Mouse (Mus musculus): ENCODE results near the gene Cox6b1. TPM values are rescaled to one million over a fixed set of nuclear protein-coding genes. Genes with fewer than 3 reads are reported as not detected.

Gene Cox6b1
- polyA plus RNA-seq (2015; fragmentation: Nextera tagmentation; extraction: Ambion mirVana): 1,664 and 1,738 TPM in 2 replicates

DNA sequence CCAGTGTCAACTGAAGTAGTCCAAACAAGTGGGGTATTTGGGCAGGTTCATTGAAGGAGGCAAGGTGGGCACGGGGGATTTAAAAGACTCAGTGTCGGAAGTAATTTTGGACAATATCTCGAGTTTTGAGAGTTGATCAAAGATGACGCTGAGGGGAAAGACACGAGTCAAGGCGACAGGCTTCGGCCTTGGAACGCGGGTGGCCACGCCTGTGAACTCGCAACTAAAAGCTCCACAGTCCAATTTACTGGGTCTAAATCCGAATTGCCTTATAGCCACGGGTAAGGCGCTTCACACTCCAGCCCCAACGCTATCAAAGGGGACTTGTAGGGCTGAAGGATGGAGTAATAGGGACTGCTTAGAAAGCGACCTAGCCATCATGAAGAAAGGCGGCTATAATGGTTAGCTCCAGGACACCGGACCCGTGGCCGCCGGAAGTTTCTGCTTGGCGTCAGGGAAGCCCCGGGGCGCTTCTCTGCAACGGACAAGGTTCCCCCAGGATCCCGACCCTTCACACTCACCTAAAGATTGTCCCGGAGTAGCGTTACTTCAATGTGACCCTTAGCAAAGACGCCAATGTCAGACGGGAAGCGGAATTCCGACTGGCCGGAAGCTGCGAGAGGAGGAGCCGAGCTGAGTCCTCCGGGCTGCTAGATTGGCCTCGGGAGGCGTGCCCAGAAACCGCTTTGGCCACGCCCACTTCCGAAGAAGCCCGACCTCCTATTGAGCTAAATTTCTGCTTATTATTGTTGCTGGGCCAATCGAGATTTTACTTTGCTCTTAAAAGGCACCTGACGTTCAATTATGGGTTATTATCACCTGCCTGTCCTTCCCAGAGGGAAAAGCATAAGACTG is at the start of gene Cox6b1:
Cox6b1 (minus strand) TSS at position 622 of the 855 bp plus-strand sequence.
- Histone ChIP-seq H3K9me3 (ENCODE audit: control insufficient read depth) (no peaks in the 10 kb centered on the region), H3K36me3 (ENCODE audit: control insufficient read depth, insufficient read depth) (peaks cover 19% of the 10 kb centered on the region), H3K4me2 (replicated peaks; ENCODE audit: low read depth) (peak within 1 kb of the TSS; percentile 85), H3K9ac (ENCODE audit: low read depth, low read length) (peak within 1 kb of the TSS; percentile 57), H3K27ac (ENCODE audit: low read depth, low read length) (peak within 1 kb of the TSS; percentile 65), H3K4me1 (replicated peaks; ENCODE audit: control insufficient read depth, insufficient read depth, low read length) (no peaks in the 10 kb centered on the region), H3K27me3 (replicated peaks; ENCODE audit: control insufficient read depth, insufficient read depth, low read length) (peaks cover 5% of the 10 kb centered on the region), H3K4me3 (ENCODE audit: low read depth, low read length) (peak within 1 kb of the TSS; percentile 74)
- no peak for TF ChIP-seq CTCF (IDR thresholded peaks at IDR 0.05; ENCODE audit: low read depth)
- peak; percentile 90 for ATAC-seq
- under 1% methylated on average over 44 of the region's 44 CpGs for WGBS

DNA sequence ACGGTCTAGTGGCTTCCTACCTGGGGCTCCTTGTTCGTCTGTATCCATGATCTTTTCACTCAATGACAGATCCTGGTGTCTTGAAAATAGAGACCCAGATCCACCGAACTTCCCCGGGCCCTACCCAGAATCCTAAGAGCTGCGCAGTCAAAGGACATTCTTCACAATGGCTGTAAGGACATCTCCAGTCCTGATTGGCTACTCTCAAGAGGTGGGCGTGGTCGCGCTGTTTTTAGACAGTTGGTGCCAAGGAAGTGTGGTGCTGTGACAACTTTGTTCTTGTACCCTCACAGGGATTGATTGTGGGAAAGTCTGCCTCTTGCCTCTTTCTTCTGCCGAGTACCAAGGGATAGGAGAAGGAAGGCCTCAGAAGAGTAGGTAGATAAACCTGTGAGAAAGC is 45.5 kb upstream of the Cox6b1 start, which contains the start of gene Pmis2:
Pmis2 (minus strand) TSS at position 126 of the 400 bp plus-strand sequence.
- no peaks in the 10 kb centered on the region for H3K36me3 ChIP-seq (ENCODE audit: control insufficient read depth, insufficient read depth)
- ATAC-seq: no peak
- H3K4me3 ChIP-seq (ENCODE audit: low read depth, low read length): no peak within 1 kb of the TSS
- WGBS: 70% methylated on average over 9 of the region's 9 CpGs
- no peak for TF ChIP-seq CTCF (IDR thresholded peaks at IDR 0.05; ENCODE audit: low read depth)
- H3K9me3 ChIP-seq (ENCODE audit: control insufficient read depth): no peaks in the 10 kb centered on the region
- H3K27ac ChIP-seq (ENCODE audit: low read depth, low read length): no peak within 1 kb of the TSS
- no peaks in the 10 kb centered on the region for H3K27me3 ChIP-seq (replicated peaks; ENCODE audit: control insufficient read depth, insufficient read depth, low read length)
- H3K4me1 ChIP-seq (replicated peaks; ENCODE audit: control insufficient read depth, insufficient read depth, low read length): no peaks in the 10 kb centered on the region
- no peak within 1 kb of the TSS for H3K9ac ChIP-seq (ENCODE audit: low read depth, low read length)
- no peak within 1 kb of the TSS for H3K4me2 ChIP-seq (replicated peaks; ENCODE audit: low read depth)

DNA sequence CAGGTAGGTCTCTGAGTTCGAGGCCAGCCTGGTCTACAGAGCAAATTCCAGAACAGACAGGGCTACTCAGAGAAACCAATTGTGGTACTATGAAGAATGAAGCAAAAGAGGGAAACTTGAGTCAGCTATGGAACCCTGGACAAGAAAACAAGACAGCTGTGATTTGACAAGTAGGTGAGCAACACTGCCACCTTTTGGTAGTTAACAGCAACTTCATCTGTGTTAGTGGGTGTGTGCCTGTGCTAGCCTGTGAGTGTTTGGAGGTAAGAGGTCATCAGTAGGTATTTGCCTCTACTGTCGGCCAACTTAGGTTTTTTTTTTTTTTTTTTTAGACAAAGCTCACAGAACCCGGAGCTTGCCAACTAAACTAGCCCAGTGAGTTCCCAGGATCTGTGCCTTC is 43.3 kb upstream of the Cox6b1 start:
- 37% methylated on average over 3 of the region's 3 CpGs for WGBS
- Histone ChIP-seq H3K4me3 (ENCODE audit: low read depth, low read length) (no peak overlapping the region), H3K27ac (ENCODE audit: low read depth, low read length) (no peak overlapping the region), H3K4me2 (replicated peaks; ENCODE audit: low read depth) (no peak overlapping the region), H3K4me1 (replicated peaks; ENCODE audit: control insufficient read depth, insufficient read depth, low read length) (0 out of 2 replicates have a peak, but pooled peaks cover 6% of the 10 kb centered on the region), H3K27me3 (replicated peaks; ENCODE audit: control insufficient read depth, insufficient read depth, low read length) (no peaks in the 10 kb centered on the region), H3K9ac (ENCODE audit: low read depth, low read length) (no peak overlapping the region), H3K36me3 (ENCODE audit: control insufficient read depth, insufficient read depth) (no peaks in the 10 kb centered on the region), H3K9me3 (ENCODE audit: control insufficient read depth) (no peaks in the 10 kb centered on the region)
- no peak for ATAC-seq
- peak; percentile 72 for TF ChIP-seq CTCF (IDR thresholded peaks at IDR 0.05; ENCODE audit: low read depth)

DNA sequence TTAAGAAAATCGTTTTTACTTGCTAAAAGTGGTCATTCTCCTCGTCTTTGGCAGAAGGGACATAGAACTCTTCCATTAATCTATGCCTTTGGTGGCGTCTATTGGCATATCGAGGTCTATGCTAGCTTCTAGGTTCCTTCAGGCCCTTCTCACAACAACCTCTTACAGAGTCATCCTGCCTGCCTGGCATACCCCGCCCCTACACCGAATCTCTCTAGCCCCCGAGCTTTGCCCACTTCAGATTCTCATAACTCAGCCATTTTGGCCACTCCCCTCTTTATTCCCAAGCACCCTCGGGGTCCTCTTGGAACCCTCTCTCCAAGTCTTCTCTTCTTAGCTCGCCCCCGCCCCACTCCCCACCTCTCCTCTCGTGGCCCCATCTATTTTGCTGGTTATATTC is 39.4 kb upstream of the Cox6b1 start:
- 7% methylated on average over 11 of the region's 11 CpGs for WGBS
- ATAC-seq: peak; percentile 32; the same call in 1 of the 2 replicates
- 0 out of 2 replicates have a peak, but pooled peaks cover 1% of the 10 kb centered on the region for H3K36me3 ChIP-seq (ENCODE audit: control insufficient read depth, insufficient read depth)

DNA sequence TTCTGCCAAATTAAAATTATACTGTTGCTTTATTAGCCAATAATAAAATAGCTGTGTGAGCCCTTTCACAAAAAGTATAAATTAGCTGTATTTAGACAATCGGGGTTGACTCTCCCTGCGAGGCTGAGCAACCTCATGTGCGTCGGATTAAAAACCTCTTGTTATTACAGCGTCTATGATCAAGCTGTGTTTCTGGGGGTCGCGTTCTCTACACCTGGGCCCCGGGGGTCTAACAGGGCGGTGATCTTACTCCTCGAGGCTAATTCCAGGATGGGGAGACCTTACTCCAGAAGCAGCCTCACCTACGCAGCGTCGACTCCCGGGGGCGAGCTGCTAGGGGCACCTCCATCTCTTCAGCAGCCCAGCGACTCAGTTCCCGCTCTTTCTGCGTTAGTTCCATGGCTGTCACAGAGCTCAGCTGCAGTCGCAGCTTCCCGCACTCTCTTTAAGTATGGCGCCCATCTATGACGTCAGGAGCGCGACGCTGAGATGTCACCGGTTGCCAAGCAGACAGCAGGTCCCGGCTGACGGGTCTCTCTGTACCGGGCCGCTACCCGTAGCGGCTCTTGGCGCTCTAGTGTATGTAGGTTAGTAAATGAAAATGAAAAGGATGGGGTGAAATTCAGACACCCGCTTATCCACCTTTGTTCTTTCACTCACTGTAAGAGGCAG is 38.7 kb upstream of the Cox6b1 start, which contains the start of gene Haus5:
Haus5 (minus strand) TSS at position 466 of the 672 bp plus-strand sequence.
- no peaks in the 10 kb centered on the region for H3K9me3 ChIP-seq (ENCODE audit: control insufficient read depth)
- peak within 1 kb of the TSS; percentile 59 for H3K9ac ChIP-seq (ENCODE audit: low read depth, low read length)
- peak within 1 kb of the TSS; percentile 67 for H3K4me3 ChIP-seq (ENCODE audit: low read depth, low read length)
- whole genome bisulfite sequencing: under 1% methylated on average over 34 of the region's 34 CpGs
- H3K4me2 ChIP-seq (replicated peaks; ENCODE audit: low read depth): peak within 1 kb of the TSS; percentile 94
- H3K27ac ChIP-seq (ENCODE audit: low read depth, low read length): no peak within 1 kb of the TSS
- 0 out of 2 replicates have a peak, but pooled peaks cover 6% of the 10 kb centered on the region for H3K4me1 ChIP-seq (replicated peaks; ENCODE audit: control insufficient read depth, insufficient read depth, low read length)
- H3K36me3 ChIP-seq (ENCODE audit: control insufficient read depth, insufficient read depth): peaks cover 8% of the 10 kb centered on the region; the same call in 1 of the 2 replicates
- no peaks in the 10 kb centered on the region for H3K27me3 ChIP-seq (replicated peaks; ENCODE audit: control insufficient read depth, insufficient read depth, low read length)
- TF ChIP-seq CTCF (IDR thresholded peaks at IDR 0.05; ENCODE audit: low read depth): no peak
- peak; percentile 89 for ATAC-seq

More for the DNA sequence above, 39.4 kb upstream of the Cox6b1 start:
- no peak for TF ChIP-seq CTCF (IDR thresholded peaks at IDR 0.05; ENCODE audit: low read depth)
- no peak overlapping the region for H3K27ac ChIP-seq (ENCODE audit: low read depth, low read length)
- H3K4me1 ChIP-seq (replicated peaks; ENCODE audit: control insufficient read depth, insufficient read depth, low read length): 0 out of 2 replicates have a peak, but pooled peaks cover 6% of the 10 kb centered on the region
- H3K4me2 ChIP-seq (replicated peaks; ENCODE audit: low read depth): peak overlapping the region; percentile 94
- H3K9me3 ChIP-seq (ENCODE audit: control insufficient read depth): no peaks in the 10 kb centered on the region
- no peaks in the 10 kb centered on the region for H3K27me3 ChIP-seq (replicated peaks; ENCODE audit: control insufficient read depth, insufficient read depth, low read length)
- H3K9ac ChIP-seq (ENCODE audit: low read depth, low read length): peak overlapping the region; percentile 59
- peak overlapping the region; percentile 67 for H3K4me3 ChIP-seq (ENCODE audit: low read depth, low read length)

All from intestine, postnatal 0 days (tissue).